Mouse (Mus musculus) thymus, adult 2 months (tissue): ENCODE data around the gene Cdc42ep1.

Experiments
- CTCF ChIP-seq: fragments of 200-500 bp; IDR thresholded peaks from 2 replicates; pipeline ENCODE4 v1.5.1; 2012; ENCODE audit warnings: mild to moderate bottlenecking, control low read depth, low read length, moderate library complexity, borderline replicate concordance; ENCODE audit not compliant: control insufficient read depth, poor library complexity, insufficient read depth; ENCODE audit errors: extremely low read depth
- POLR2A ChIP-seq: fragments of 200-500 bp; IDR thresholded peaks from 2 replicates; pipeline ENCODE4 v1.6.1; 2012; ENCODE audit warnings: mild to moderate bottlenecking, low read length, control low read depth, moderate library complexity; ENCODE audit not compliant: control insufficient read depth, poor library complexity, insufficient read depth; ENCODE audit errors: extremely low read depth

- TF ChIP-seq CTCF (no peak), POLR2A (no peak)
These were observed 20.7 kb downstream of the Cdc42ep1 start for GRCm38 (mm10) chr15:78863154-78863553.
